Mouse (Mus musculus) cortical plate, adult 2 months (tissue): Measurements from ENCODE around the gene Zer1.

ENCODE experiments used
- CTCF ChIP-seq: fragments of 200-500 bp; IDR thresholded peaks from 2 replicates; pipeline ENCODE4 v1.5.1; 2011; ENCODE audit warnings: mild to moderate bottlenecking, control low read depth, low read length; ENCODE audit not compliant: insufficient read depth; ENCODE audit errors: extremely low read depth
- POLR2A ChIP-seq: fragments of 200-500 bp; IDR thresholded peaks from 2 replicates; pipeline ENCODE4 v1.6.1; 2011; ENCODE audit warnings: mild to moderate bottlenecking, low read length, control low read depth; ENCODE audit not compliant: insufficient read depth; ENCODE audit errors: extremely low read depth

DNA sequence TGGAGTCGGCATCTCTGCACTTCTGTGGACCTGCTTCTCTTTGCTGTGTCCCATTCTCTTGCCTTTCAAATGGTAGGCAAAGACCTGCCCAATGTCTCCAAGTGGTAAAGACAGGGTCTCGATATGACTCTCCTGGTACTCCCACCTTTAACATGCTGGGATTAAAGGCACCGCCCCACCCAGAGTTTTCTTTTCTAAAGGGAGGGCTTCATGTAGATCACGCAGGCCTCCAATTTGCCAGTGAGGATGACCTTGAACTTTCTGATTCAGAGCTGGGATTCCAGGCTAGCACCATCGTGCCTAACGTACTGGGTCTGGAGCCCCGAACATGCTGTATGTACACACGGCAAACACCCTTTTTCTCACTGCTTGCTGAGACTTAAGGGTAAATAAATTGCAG is 61.1 kb downstream of the Zer1 start:
- TF ChIP-seq POLR2A, result no peak
- no peak for TF ChIP-seq CTCF
